Mouse (Mus musculus): ENCODE data around the gene Anxa4. TPM values are rescaled to one million over a fixed set of nuclear protein-coding genes. Genes with fewer than 3 reads are reported as not detected.
A peak's percentile ranks its signal among the peaks of the same experiment; 100 is the strongest.

Gene Anxa4
- 40.0 and 43.8 TPM in 2 replicates for polyA plus RNA-seq (2015; fragmentation: Nextera tagmentation; extraction: Ambion mirVana)

GRCm38 (mm10) chr6:86793021-86793815 lies at the start of gene Anxa4:
Gene Anxa4 (minus strand): TSS chr6:86793584.
- peak within 1 kb of the TSS; percentile 77 for H3K4me3 ChIP-seq (replicated peaks)
- H3K27ac ChIP-seq, result no peak within 1 kb of the TSS
- peak; percentile 92 for ATAC-seq (replicated peaks; ENCODE audit: low FRiP score)
- no peaks in the 10 kb centered on the region for H3K9me3 ChIP-seq (replicated peaks)
- H3K4me1 ChIP-seq, result peaks cover 12% of the 10 kb centered on the region
- H3K4me2 ChIP-seq, result peak within 1 kb of the TSS; percentile 95
- 1% methylated on average over 41 of the region's 41 CpGs for WGBS
- H3K27me3 ChIP-seq, result peaks cover 29% of the 10 kb centered on the region
- H3K36me3 ChIP-seq, result no peaks in the 10 kb centered on the region
- peak within 1 kb of the TSS; percentile 58 for H3K9ac ChIP-seq

GRCm38 (mm10) chr6:86841949-86842348 lies 48.6 kb upstream of the Anxa4 start:
- ATAC-seq (replicated peaks; ENCODE audit: low FRiP score), result no peak
- H3K36me3 ChIP-seq, result no peaks in the 10 kb centered on the region
- no peak overlapping the region for H3K4me2 ChIP-seq
- no peak overlapping the region for H3K4me3 ChIP-seq (replicated peaks)
- no peaks in the 10 kb centered on the region for H3K4me1 ChIP-seq
- no peak overlapping the region for H3K9ac ChIP-seq
- no peak overlapping the region for H3K27ac ChIP-seq
- no peaks in the 10 kb centered on the region for H3K9me3 ChIP-seq (replicated peaks)
- 48% methylated on average over 3 of the region's 3 CpGs for WGBS
- H3K27me3 ChIP-seq, result no peaks in the 10 kb centered on the region

GRCm38 (mm10) chr6:86839089-86839488 lies 45.7 kb upstream of the Anxa4 start:
- no peaks in the 10 kb centered on the region for H3K36me3 ChIP-seq
- H3K4me1 ChIP-seq, result no peaks in the 10 kb centered on the region
- H3K27ac ChIP-seq, result no peak overlapping the region
- H3K27me3 ChIP-seq, result no peaks in the 10 kb centered on the region
- no peak overlapping the region for H3K9ac ChIP-seq
- no peak for ATAC-seq (replicated peaks; ENCODE audit: low FRiP score)
- no peak overlapping the region for H3K4me2 ChIP-seq
- no peak overlapping the region for H3K4me3 ChIP-seq (replicated peaks)
- WGBS, result 66% methylated on average over 2 of the region's 2 CpGs
- H3K9me3 ChIP-seq (replicated peaks), result no peaks in the 10 kb centered on the region

- no peaks in the 10 kb centered on the region for H3K36me3 ChIP-seq
- no peak for ATAC-seq (replicated peaks; ENCODE audit: low FRiP score)
- H3K4me1 ChIP-seq, result 0 out of 2 replicates have a peak, but pooled peaks cover 3% of the 10 kb centered on the region
- WGBS, result 79% methylated on average over 13 of the region's 13 CpGs
- no peak overlapping the region for H3K4me3 ChIP-seq (replicated peaks)
- no peak overlapping the region for H3K4me2 ChIP-seq
- H3K9me3 ChIP-seq (replicated peaks), result no peaks in the 10 kb centered on the region
- no peak overlapping the region for H3K9ac ChIP-seq
- H3K27ac ChIP-seq, result no peak overlapping the region
- H3K27me3 ChIP-seq, result no peaks in the 10 kb centered on the region
Observed at GRCm38 (mm10) chr6:86832802-86833502, 39.6 kb upstream of the Anxa4 start.

- H3K27ac ChIP-seq, result peak overlapping the region; percentile 52
- H3K4me1 ChIP-seq, result 0 out of 2 replicates have a peak, but pooled peaks cover 3% of the 10 kb centered on the region
- H3K27me3 ChIP-seq, result no peaks in the 10 kb centered on the region
- WGBS, result 62% methylated on average over 10 of the region's 10 CpGs
- no peaks in the 10 kb centered on the region for H3K9me3 ChIP-seq (replicated peaks)
- no peak overlapping the region for H3K9ac ChIP-seq
- no peaks in the 10 kb centered on the region for H3K36me3 ChIP-seq
- H3K4me2 ChIP-seq, result no peak overlapping the region
- no peak overlapping the region for H3K4me3 ChIP-seq (replicated peaks)
- no peak for ATAC-seq (replicated peaks; ENCODE audit: low FRiP score)
Observed at GRCm38 (mm10) chr6:86830738-86831500, 37.5 kb upstream of the Anxa4 start.

- 86% methylated on average over 6 of the region's 6 CpGs for WGBS
- no peak for ATAC-seq (replicated peaks; ENCODE audit: low FRiP score)
- Histone ChIP-seq H3K36me3 (no peaks in the 10 kb centered on the region), H3K4me3 (replicated peaks) (no peak overlapping the region), H3K9ac (no peak overlapping the region), H3K4me1 (0 out of 2 replicates have a peak, but pooled peaks cover 3% of the 10 kb centered on the region), H3K4me2 (no peak overlapping the region), H3K27ac (no peak overlapping the region), H3K9me3 (replicated peaks) (no peaks in the 10 kb centered on the region), H3K27me3 (no peaks in the 10 kb centered on the region)
Observed at GRCm38 (mm10) chr6:86829768-86830167, 36.4 kb upstream of the Anxa4 start.

- Histone ChIP-seq H3K9ac (no peak overlapping the region), H3K9me3 (replicated peaks) (no peaks in the 10 kb centered on the region), H3K4me2 (no peak overlapping the region), H3K4me1 (peaks cover 15% of the 10 kb centered on the region), H3K4me3 (replicated peaks) (no peak overlapping the region), H3K27ac (no peak overlapping the region), H3K36me3 (no peaks in the 10 kb centered on the region), H3K27me3 (no peaks in the 10 kb centered on the region)
- 94% methylated on average over 2 of the region's 2 CpGs for WGBS
- ATAC-seq (replicated peaks; ENCODE audit: low FRiP score), result no peak
Observed at GRCm38 (mm10) chr6:86827432-86827831, 34.0 kb upstream of the Anxa4 start.

GRCm38 (mm10) chr6:86824401-86824800 lies 31.0 kb upstream of the Anxa4 start:
- no peak overlapping the region for H3K9ac ChIP-seq
- peaks cover 17% of the 10 kb centered on the region for H3K4me1 ChIP-seq
- no peaks in the 10 kb centered on the region for H3K36me3 ChIP-seq
- no peak overlapping the region for H3K27ac ChIP-seq
- H3K4me2 ChIP-seq, result no peak overlapping the region
- H3K4me3 ChIP-seq (replicated peaks), result no peak overlapping the region
- H3K9me3 ChIP-seq (replicated peaks), result no peaks in the 10 kb centered on the region
- no peak for ATAC-seq (replicated peaks; ENCODE audit: low FRiP score)
- H3K27me3 ChIP-seq, result no peaks in the 10 kb centered on the region
- 91% methylated on average over 7 of the region's 7 CpGs for WGBS

GRCm38 (mm10) chr6:86823824-86824223 lies 30.4 kb upstream of the Anxa4 start:
- Histone ChIP-seq H3K4me2 (no peak overlapping the region), H3K9me3 (replicated peaks) (no peaks in the 10 kb centered on the region), H3K9ac (no peak overlapping the region), H3K27me3 (no peaks in the 10 kb centered on the region), H3K4me1 (peaks cover 17% of the 10 kb centered on the region), H3K4me3 (replicated peaks) (no peak overlapping the region), H3K36me3 (no peaks in the 10 kb centered on the region), H3K27ac (no peak overlapping the region)
- no peak for ATAC-seq (replicated peaks; ENCODE audit: low FRiP score)
- 43% methylated on average over 10 of the region's 10 CpGs for WGBS

GRCm38 (mm10) chr6:86823051-86823431 lies 29.7 kb upstream of the Anxa4 start:
- Histone ChIP-seq H3K4me1 (peaks cover 17% of the 10 kb centered on the region), H3K4me3 (replicated peaks) (peak overlapping the region; percentile 31), H3K9ac (no peak overlapping the region), H3K4me2 (peak overlapping the region; percentile 64), H3K9me3 (replicated peaks) (no peaks in the 10 kb centered on the region), H3K27me3 (no peaks in the 10 kb centered on the region), H3K36me3 (no peaks in the 10 kb centered on the region), H3K27ac (no peak overlapping the region)
- no peak for ATAC-seq (replicated peaks; ENCODE audit: low FRiP score)
- 37% methylated on average over 9 of the region's 9 CpGs for WGBS

- H3K27ac ChIP-seq, result no peak overlapping the region
- WGBS, result 4% methylated on average over 19 of the region's 19 CpGs
- no peaks in the 10 kb centered on the region for H3K9me3 ChIP-seq (replicated peaks)
- no peaks in the 10 kb centered on the region for H3K27me3 ChIP-seq
- ATAC-seq (replicated peaks; ENCODE audit: low FRiP score), result peak; percentile 76
- H3K36me3 ChIP-seq, result no peaks in the 10 kb centered on the region
- peak overlapping the region; percentile 31 for H3K4me3 ChIP-seq (replicated peaks)
- no peak overlapping the region; the same call in 1 of the 2 replicates for H3K9ac ChIP-seq
- peaks cover 17% of the 10 kb centered on the region for H3K4me1 ChIP-seq
- H3K4me2 ChIP-seq, result peak overlapping the region; percentile 64
Observed at GRCm38 (mm10) chr6:86822285-86823050, 29.1 kb upstream of the Anxa4 start.

All from kidney, embryonic 15.5 days (tissue).